Mouse (Mus musculus): ENCODE data around the gene Nosip. TPM values are rescaled to one million over a fixed set of nuclear protein-coding genes. Genes with fewer than 3 reads are reported as not detected.

The Nosip gene
- polyA plus RNA-seq, 1 experiment from 2014 or later, result 62.4 TPM

DNA sequence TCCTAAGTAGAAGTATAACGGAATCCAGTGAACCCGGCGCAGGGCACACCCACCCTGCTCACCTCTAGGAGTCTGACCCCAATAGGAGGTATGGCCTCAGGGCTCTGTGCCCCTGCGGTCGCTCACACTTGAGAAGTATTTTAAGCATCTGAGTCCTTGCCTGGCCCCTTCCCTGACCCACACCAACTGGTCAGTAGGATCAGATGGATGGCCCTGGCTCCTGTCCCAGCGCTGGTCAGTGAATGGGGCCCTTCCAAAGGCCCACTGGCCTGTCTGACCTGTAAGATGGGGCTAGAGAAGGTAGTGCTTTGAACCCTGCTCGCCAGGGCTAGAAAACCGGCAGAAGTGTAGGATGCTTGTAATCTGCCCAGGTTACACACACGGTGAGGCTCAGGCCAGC is 21.4 kb upstream of the Nosip start:
- no peaks in the 10 kb centered on the region for H3K4me1 ChIP-seq
- no peak overlapping the region for H3K27ac ChIP-seq (replicated peaks)
- ATAC-seq (replicated peaks), result no peak
- 92% methylated on average over 9 of the region's 9 CpGs for WGBS
- H3K4me3 ChIP-seq, result no peak overlapping the region
- no peaks in the 10 kb centered on the region for H3K9me3 ChIP-seq
- no peak overlapping the region for H3K9ac ChIP-seq (replicated peaks)
- no peak overlapping the region for H3K4me2 ChIP-seq (replicated peaks)
- H3K27me3 ChIP-seq, result no peaks in the 10 kb centered on the region
- H3K36me3 ChIP-seq, result peaks cover 97% of the 10 kb centered on the region

DNA sequence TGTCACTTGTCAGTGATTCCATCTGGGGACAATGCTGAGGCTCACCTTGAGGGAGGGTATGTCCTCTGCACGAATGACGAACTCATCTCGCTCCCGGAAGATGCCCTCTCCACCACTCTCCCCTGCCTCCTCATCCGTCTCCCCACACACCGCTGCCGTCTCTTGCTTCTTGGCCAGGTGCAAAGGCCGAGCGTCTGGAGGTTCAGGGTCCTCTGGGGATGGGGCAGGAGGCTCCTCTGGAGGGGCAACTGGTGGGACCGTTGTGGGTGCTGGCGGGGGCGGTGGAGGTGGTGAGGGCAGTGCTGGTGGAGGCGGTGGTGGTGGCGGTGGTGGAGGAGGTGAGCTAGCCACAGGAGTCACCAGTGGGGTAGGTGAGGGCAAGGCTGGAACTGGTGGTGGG is 18.9 kb upstream of the Nosip start:
- Histone ChIP-seq H3K36me3 (peaks cover 97% of the 10 kb centered on the region), H3K4me1 (no peaks in the 10 kb centered on the region), H3K9me3 (no peaks in the 10 kb centered on the region), H3K4me3 (no peak overlapping the region), H3K4me2 (replicated peaks) (no peak overlapping the region), H3K27me3 (no peaks in the 10 kb centered on the region), H3K9ac (replicated peaks) (no peak overlapping the region), H3K27ac (replicated peaks) (no peak overlapping the region)
- 96% methylated on average over 14 of the region's 14 CpGs for WGBS
- ATAC-seq (replicated peaks), result no peak

DNA sequence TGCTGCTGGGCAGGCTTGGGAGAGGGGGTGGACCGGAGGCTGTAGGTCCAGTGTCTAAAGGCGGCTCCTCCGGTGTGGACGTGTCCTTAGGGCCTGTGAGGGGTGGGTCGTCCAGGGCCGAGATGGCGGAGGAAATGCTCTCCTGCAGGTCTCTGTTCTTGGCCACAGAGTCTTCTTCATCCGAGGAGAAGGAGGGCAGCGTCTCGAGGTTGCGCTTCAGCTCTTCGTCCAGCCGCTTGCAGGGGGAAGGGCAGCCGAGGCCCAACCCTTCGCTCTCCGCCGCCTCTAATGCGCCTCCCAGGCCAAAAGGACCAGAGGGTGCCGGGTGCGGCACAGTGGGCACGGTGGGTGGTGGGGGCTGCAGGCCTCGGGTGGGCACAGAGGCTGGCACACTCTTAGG is 16.5 kb upstream of the Nosip start:
- no peaks in the 10 kb centered on the region for H3K27me3 ChIP-seq
- H3K4me1 ChIP-seq, result peaks cover 8% of the 10 kb centered on the region
- 93% methylated on average over 22 of the region's 22 CpGs for WGBS
- H3K36me3 ChIP-seq, result peaks cover 96% of the 10 kb centered on the region
- no peak overlapping the region for H3K4me2 ChIP-seq (replicated peaks)
- H3K9me3 ChIP-seq, result no peaks in the 10 kb centered on the region
- H3K4me3 ChIP-seq, result no peak overlapping the region
- H3K27ac ChIP-seq (replicated peaks), result no peak overlapping the region
- H3K9ac ChIP-seq (replicated peaks), result no peak overlapping the region
- ATAC-seq (replicated peaks), result no peak

DNA sequence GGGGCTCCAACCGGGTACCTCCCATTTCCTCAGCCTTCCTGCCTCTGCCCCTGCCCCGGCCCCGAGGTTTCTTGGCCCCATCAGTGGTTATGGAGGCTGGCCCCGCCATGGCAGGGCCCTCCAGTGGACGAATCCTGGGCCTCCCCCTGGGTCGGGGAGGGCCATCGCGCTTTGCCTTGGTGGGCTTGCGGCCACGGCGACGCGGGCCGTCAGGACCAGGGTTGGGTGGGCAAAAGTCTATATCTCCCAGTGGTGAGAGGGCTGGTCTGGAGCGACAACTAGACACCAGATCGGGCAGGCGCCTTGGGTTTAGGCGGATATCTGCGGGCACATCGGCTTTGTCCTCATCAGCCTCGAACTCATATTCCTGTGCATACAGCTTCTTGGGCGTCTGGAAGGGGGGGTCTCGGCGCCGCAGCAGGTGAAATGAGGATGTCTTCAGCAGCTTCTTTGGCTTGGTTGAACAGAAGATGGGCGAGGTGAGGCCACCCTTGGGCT is 15.3 kb upstream of the Nosip start:
- H3K4me1 ChIP-seq, result peaks cover 19% of the 10 kb centered on the region
- H3K4me2 ChIP-seq (replicated peaks), result no peak overlapping the region
- no peaks in the 10 kb centered on the region for H3K9me3 ChIP-seq
- no peak overlapping the region for H3K9ac ChIP-seq (replicated peaks)
- 97% methylated on average over 26 of the region's 26 CpGs for WGBS
- H3K4me3 ChIP-seq, result no peak overlapping the region
- H3K27me3 ChIP-seq, result no peaks in the 10 kb centered on the region
- no peak for ATAC-seq (replicated peaks)
- H3K36me3 ChIP-seq, result peaks cover 84% of the 10 kb centered on the region
- no peak overlapping the region for H3K27ac ChIP-seq (replicated peaks)

DNA sequence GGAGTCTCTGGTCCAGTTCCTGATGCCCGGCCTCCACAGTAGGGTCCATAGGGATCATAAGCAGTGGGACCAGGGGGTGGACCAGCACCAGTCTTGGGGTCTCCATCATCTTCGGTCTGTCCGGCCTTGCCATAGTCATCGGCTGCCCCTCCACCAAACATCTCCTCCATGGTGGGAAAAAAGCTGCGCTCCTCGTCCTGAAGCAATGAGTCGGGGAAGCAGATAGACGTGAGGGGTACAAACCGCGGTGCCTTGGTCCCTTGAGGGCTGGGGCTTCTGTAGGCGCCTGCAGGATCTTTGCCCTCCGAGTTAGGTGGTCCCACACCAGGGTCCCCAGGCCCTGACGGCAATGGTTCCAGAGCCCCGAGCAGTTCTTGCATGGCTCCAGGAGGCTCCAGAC is 14.7 kb upstream of the Nosip start:
- Histone ChIP-seq H3K9ac (replicated peaks) (no peak overlapping the region), H3K27me3 (no peaks in the 10 kb centered on the region), H3K4me1 (peaks cover 22% of the 10 kb centered on the region), H3K4me2 (replicated peaks) (no peak overlapping the region), H3K36me3 (peaks cover 78% of the 10 kb centered on the region), H3K9me3 (no peaks in the 10 kb centered on the region), H3K27ac (replicated peaks) (no peak overlapping the region), H3K4me3 (no peak overlapping the region)
- WGBS, result 96% methylated on average over 14 of the region's 14 CpGs
- no peak for ATAC-seq (replicated peaks)

DNA sequence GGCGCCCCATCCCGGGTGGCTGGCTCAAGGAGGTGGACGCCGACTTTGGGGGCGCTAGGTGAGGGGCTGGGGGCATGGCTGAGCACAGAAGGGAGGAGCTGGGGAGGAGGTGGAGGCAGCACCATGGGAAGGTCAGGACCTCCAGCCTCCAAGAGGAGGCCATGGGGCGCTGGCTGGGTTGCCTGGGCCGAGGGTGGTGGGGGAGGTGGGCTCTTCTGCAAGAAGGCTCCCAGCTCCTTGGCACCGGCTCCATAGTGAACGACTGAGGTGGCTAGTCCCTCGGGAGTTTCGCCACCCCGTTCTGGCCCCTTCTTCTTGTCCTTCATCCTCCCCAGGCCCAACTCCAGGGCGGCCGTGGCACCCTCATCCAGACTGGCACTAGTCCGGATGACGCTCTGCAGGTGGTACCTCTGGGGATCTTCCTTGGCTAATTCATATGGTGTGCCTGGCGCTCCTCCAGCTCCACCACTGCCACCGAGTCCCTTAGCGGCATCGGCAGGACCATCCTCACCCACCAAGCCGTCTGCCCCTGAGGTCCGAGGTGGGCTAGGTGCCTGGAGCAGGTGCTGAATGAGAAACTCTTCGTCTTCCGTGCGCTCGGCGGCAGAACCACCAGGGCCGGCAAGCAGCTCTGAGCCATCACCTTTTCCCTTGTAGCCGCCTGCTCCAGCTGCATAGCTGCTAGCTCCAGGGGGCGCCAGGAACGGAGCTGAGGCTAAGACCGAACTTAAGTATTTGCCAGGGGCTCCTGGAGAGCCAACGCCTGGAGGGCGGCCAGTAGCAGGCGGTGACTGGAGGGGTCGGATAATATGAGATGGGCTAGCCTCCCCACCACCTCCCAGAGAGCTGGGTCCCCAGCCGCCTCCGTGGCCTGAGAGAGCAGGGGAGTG is 14.0 kb upstream of the Nosip start:
- peaks cover 71% of the 10 kb centered on the region for H3K36me3 ChIP-seq
- no peak for ATAC-seq (replicated peaks)
- 92% methylated on average over 38 of the region's 38 CpGs for WGBS

DNA sequence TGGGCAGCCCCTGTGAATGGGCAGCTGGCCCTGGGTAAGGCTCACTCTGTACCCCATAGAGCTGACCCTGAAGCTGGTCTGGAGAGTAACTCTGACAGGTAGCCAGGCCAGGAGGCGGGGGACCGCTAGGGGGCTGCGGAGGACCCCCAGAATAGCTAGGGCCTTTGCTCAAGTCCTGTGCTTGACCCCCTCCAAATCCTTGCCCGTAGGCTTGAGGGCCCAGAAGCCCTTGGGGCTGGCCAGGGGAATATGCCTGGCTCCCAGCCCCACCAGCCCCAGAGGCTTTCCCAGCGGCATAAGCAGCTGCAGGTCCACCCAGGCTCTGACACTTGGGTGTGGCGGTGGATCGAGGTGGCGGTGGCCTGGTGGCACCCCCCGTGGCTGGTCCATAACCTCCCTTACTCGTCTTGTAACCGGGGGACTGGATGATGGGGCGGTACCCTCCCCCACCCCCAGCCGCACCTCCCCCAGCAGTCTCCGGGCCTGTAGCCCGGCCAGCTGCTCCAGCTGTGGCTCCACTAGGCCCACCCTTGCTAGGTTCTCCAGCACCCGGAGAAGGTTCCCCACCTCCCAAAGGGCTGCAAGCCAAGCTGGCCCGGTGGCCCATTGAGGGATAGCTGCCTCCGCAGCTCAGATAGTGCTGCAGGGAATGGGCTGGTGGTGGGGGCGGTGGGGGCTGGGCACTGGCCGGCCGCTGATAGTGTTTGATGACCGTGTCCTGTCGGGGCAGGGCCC is 13.1 kb upstream of the Nosip start:
- Histone ChIP-seq H3K4me3 (no peak overlapping the region), H3K27me3 (no peaks in the 10 kb centered on the region), H3K9me3 (no peaks in the 10 kb centered on the region), H3K36me3 (peaks cover 62% of the 10 kb centered on the region), H3K4me2 (replicated peaks) (no peak overlapping the region), H3K9ac (replicated peaks) (no peak overlapping the region), H3K27ac (replicated peaks) (no peak overlapping the region), H3K4me1 (peaks cover 27% of the 10 kb centered on the region)
- no peak for ATAC-seq (replicated peaks)
- WGBS, result 92% methylated on average over 23 of the region's 23 CpGs

More for the DNA sequence above, 14.0 kb upstream of the Nosip start:
- Histone ChIP-seq H3K27ac (replicated peaks) (no peak overlapping the region), H3K9ac (replicated peaks) (no peak overlapping the region), H3K4me3 (no peak overlapping the region), H3K4me2 (replicated peaks) (no peak overlapping the region), H3K4me1 (peaks cover 22% of the 10 kb centered on the region), H3K27me3 (no peaks in the 10 kb centered on the region), H3K9me3 (no peaks in the 10 kb centered on the region)

DNA sequence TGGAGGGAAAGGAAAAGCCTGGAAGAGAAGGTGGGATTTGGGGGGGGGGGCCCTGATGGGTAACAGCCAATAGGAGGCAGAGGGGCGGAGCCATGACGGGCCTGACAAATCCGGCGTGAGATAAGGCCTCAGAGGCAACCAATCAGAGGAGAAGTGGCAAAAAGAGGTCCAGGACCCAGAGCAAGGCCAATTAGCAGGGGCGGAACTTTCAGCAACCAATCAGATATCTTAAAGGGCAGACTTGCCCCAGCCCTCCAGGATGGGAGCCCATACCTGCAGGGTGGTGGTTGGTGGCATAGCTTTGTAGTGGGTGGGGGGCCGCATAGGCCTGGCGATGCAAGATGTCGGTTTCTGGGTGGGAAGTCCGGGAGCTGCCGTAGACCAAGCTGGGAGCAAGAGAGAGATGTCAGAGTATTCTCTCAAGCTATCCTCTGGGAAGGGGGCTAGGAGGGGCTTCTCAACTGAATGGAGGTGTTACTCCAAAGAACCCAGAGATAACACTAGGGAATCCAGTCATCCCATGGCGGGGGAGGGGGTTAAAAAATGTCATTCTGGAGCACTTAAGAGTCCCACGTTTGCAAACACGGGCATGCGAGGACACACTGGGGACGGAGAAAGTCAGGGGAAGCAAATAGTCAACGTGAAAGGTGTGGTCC is 11.2 kb upstream of the Nosip start:
- H3K9me3 ChIP-seq, result no peaks in the 10 kb centered on the region
- H3K27me3 ChIP-seq, result no peaks in the 10 kb centered on the region
- peaks cover 30% of the 10 kb centered on the region for H3K4me1 ChIP-seq
- ATAC-seq (replicated peaks), result peak; percentile 51
- 2% methylated on average over 16 of the region's 16 CpGs for WGBS
- peak overlapping the region; percentile 100 for H3K27ac ChIP-seq (replicated peaks)
- peaks cover 43% of the 10 kb centered on the region for H3K36me3 ChIP-seq
- peak overlapping the region; percentile 86 for H3K4me3 ChIP-seq
- H3K4me2 ChIP-seq (replicated peaks), result peak overlapping the region; percentile 94
- H3K9ac ChIP-seq (replicated peaks), result peak overlapping the region; percentile 92

DNA sequence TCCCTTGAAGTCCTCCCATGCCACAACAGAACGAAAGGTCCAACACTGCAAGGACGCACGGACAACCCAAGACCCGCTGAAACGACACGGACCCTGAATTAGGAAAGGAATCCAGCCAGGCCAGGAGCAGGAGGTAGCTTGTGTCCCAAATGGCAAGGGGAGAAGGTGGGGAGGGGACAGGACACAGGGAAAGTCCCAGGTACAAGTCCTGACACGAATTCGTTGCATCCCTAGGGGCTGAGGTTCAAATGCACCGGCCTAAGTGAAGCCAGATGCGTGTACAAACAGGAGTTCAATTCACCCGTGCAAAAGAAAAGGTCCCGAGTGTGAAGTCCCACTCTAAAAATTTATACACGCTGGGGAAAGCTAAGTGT is 10.6 kb upstream of the Nosip start:
- 1% methylated on average over 13 of the region's 13 CpGs for WGBS
- H3K4me2 ChIP-seq (replicated peaks), result peak overlapping the region; percentile 94
- peak overlapping the region; percentile 86 for H3K4me3 ChIP-seq
- H3K27ac ChIP-seq (replicated peaks), result peak overlapping the region; percentile 100
- ATAC-seq (replicated peaks), result no peak
- H3K36me3 ChIP-seq, result peaks cover 38% of the 10 kb centered on the region
- peak overlapping the region; percentile 92 for H3K9ac ChIP-seq (replicated peaks)
- no peaks in the 10 kb centered on the region for H3K27me3 ChIP-seq
- H3K9me3 ChIP-seq, result no peaks in the 10 kb centered on the region
- peaks cover 30% of the 10 kb centered on the region for H3K4me1 ChIP-seq

DNA sequence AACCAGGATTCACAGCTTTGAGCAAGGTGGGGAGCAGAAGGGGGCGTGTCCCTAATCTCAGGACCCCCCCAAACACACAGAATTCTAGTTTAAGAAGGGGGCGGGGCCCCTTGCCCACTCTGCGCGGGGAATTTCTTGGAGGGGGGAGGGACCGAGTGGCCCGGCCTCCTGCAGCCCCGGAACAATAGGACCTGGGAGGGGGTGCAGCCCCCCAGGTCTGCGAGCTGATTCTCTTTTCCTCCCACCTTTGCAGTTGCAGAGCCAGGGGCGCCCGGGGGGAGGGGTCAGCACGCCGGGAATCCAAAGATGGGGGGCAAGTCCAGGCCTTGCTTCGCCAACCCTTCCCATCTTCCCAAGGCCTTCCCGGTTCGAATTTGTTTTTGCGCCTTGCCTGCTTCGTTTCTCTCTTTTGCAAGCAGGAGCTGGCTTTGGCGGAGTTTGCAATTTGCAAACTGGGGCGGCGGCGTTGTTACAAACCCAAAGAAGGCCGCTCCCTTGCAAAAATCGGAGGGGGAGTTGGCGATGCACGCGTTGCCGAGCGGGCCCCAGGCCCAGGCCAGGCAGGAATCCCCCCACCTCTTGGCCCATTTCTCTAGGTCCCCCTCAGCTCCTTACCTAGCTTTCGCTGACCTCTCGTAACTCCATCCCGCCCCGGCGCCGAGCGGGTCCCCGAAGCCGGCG is 9.9 kb upstream of the Nosip start:
- Histone ChIP-seq H3K9ac (replicated peaks) (peak overlapping the region; percentile 92), H3K4me3 (peak overlapping the region; percentile 86), H3K27ac (replicated peaks) (peak overlapping the region; percentile 100), H3K4me1 (peaks cover 30% of the 10 kb centered on the region), H3K27me3 (no peaks in the 10 kb centered on the region), H3K36me3 (peaks cover 31% of the 10 kb centered on the region), H3K4me2 (replicated peaks) (peak overlapping the region; percentile 94), H3K9me3 (no peaks in the 10 kb centered on the region)
- no peak for ATAC-seq (replicated peaks)
- under 1% methylated on average over 38 of the region's 38 CpGs for WGBS

DNA sequence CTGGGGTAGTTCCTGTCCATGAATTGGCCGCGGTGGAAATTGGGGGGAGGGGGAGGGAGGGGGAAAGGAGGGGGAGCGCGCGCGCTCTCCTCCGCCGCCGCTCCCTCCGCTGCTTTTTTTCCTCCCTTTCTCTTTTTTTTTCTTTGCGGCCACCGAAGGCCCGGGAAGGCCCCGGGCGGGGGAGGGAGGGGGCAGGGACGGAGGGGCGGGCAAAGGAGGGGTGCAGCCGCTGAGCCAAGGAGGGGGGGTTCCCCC is 9.4 kb upstream of the Nosip start, which contains the start of gene Prr12:
TSS of gene Prr12 (minus strand) at position 20 of the 255 bp plus-strand sequence.
- no peaks in the 10 kb centered on the region for H3K27me3 ChIP-seq
- H3K27ac ChIP-seq (replicated peaks), result peak within 1 kb of the TSS; percentile 100
- H3K4me3 ChIP-seq, result peak within 1 kb of the TSS; percentile 86
- WGBS, result 0% methylated on average over 9 of the region's 18 CpGs
- H3K4me2 ChIP-seq (replicated peaks), result peak within 1 kb of the TSS; percentile 94
- no peak for ATAC-seq (replicated peaks)
- H3K36me3 ChIP-seq, result peaks cover 26% of the 10 kb centered on the region
- H3K9me3 ChIP-seq, result no peaks in the 10 kb centered on the region
- peak within 1 kb of the TSS; percentile 92 for H3K9ac ChIP-seq (replicated peaks)
- H3K4me1 ChIP-seq, result peaks cover 30% of the 10 kb centered on the region
